Mouse (Mus musculus) heart, postnatal 14 days (tissue): ENCODE measurements around the gene Mafb. TPM values are rescaled to one million over a fixed set of nuclear protein-coding genes. Genes with fewer than 3 reads are reported as not detected.

Source experiments
- DNase-seq, 2 experiments: peaks; one replicate each; pipeline ENCODE4 v3.0.0; 2021 to 2022
- intact Hi-C: fragments of 180-260 bp; cut with DNase I; formaldehyde crosslinking; loops from one replicate; pipeline ENCODE4 v1.15.1; 2025
- total RNA-seq, 2 experiments: library from RNA; stranded (reverse); gene quantifications; 2 replicates each; pipeline ENCODE4 v1.2.3; 2021

The Mafb gene
- total RNA-seq, 2 experiments from 2014 or later = 12.1 to 13.5 TPM

DNA sequence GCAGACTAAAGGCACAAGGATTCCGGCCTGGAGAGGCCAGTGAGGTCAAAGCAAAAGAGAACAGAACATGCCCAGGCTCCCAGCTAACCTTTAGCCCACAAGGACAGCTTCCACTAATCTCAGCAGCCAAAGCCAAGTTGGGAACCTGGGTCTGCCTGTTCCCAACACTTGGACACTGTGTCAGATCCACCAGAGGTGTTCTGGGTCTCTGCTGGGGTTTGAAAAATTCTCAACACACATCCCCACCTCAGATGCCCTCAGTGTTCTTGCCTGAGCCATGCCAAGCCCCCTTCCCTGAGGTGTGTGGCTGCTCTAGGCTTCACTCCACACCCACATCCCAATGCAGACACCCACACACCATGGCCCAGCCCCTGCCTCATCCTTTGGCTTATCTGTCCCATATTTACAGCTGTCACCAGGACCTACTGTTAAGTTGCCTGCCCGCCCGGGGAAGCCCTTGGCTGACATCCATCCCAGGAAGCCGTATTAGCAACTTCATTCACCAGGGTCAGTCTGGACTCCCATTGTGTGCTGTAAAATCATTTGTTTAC is 32.7 kb downstream of the Mafb start, which contains the start of gene Gm826:
TSS of gene Gm826 (minus strand) at position 52 of the 551 bp plus-strand sequence.
- intact Hi-C loops = no loop called here
- DNase-seq = peak; percentile 52 to 63

DNA sequence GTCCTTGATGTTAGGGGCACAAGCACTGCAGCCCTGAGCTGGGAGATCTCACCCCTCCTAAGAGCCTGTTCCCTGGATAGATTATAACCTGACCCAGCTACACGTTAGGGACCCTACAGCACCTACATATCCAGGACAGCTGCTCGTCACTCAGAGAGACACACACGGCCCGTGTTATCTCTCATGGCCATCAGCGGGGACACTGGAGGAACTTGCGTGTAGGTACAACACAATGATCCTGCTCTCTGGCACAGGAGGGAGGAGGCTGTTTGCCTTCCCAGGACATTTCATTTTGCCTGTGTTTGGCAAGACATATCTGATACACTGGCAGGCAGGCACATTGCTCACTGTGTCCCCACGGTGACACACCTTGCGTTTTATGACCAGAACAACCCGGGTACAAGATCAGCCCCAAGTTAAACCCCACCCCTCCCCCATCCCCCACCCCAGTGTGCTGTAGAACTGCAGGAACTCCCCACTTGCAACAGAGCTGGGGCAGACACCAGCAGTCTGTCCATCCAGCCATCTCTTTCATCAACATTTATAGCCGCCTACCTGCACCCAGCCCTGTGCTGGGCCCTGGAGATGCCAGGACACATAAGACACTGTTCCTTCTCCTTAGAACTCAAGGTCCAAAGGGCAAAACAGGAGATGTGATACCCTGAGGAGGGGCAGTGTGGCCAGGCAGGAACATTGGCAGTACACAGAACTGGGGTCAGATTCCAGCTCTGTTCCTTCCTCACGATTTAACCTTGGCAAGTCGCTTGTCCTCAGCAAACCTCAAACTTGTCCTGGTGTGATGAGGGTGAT is 34.1 kb downstream of the Mafb start:
- intact Hi-C loops = no loop called here
- DNase-seq = no peak

DNA sequence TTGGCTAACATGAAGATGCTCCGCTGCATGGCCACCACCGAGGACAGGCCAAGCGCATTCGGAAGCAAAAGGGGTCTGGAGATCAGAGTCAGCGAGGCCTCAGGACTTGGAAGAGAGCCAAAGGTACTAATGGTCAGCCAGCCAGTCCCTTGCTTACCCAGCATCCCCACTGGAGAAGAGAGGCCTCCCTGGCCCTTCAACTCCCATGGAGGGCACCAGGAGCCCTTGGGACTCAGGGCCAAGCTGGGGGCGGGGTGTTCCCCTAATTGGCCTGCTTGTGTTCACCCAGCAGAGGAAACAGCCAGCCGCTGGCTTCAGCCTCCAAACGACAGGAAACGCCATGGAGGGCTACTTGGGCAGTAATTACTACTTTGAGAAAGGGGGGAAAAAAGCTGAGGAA is 38.0 kb downstream of the Mafb start:
- DNase-seq = no peak
- intact Hi-C loops = no loop called here

DNA sequence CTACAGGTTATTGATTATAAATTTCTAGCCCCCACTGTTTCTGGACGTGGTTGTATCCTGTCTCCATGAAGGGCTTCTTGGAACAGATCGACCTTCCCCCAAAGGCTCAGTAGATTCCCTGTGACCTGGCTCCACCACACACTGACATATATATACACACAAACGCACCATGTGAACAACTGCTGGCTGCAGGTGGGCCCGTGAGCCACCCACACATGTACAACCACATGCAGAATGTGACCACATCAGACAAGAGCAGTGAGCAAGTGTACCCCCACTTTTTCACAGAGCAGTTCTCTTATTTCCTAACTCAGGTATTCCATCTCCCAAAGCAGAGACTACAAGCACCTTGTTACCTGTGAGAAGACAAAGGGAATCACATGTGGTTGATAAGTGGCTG is 39.1 kb downstream of the Mafb start:
- no peak for DNase-seq
- intact Hi-C loops = no loop called here

DNA sequence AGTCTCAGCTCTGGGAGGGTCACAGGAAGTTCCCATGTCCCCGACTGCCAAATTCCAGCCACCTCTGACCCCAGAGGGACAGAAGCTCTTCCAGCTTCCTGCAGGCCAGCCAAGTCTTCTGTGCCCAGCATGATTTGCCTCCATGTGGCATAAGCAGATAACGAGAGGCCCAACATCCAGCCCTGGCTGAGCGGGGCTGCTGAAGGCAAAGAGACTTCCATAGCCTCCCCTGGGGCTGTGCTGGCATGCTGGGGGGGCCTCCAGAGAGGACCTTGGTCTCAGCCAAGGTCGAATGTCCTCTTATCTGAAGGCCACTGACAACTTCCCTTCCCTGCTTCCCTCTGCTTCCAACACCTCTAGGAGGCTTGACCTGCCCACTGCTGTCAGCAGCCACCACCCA is 39.7 kb downstream of the Mafb start:
- intact Hi-C loops = no loop called here
- DNase-seq = peak; percentile 43 to 62

DNA sequence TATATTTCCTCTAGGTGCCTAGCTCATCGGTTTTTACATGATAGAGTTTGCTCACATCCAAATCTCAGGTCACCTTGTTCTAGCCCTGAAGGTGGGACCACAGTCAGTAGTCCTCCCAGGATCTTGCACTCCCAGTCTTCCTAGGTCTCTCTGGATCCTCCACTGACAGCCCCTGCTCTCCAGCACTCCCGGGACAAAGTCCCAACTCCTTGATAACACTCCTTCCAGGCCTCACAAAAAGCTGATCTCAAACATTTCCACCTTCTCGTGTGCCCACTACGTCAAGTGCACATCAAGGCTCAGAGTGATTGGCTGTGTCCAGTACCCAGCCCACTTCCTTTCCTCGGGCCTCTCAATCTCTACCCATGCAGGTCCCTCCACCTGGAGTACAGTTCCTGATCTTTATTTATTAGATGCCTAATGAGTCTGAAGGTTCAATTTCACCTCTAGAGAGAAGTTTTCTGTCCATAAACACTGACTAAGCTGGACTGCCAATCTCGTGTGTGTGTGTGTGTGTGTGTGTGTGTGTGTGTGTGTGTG is 41.7 kb downstream of the Mafb start:
- no peak for DNase-seq
- intact Hi-C loops = no loop called here

DNA sequence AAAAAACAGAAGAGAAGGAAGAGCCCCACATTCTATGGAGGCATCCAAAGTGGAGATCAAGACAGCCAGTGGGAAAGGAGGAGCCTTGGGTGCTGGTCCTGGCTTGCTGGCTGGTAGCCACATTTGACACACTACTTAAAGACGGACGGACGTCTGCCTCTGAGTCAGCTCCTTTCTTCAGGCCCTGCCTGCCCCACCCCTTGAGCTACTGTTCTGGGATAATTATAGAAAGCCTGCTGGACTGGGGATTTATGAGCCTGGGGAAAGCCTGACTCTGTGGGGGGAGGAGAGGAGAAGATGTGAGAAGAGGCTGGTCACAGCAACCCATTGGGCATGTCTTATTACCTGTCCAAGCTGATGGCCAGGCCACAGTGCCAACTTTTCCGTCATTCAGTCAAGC is 45.0 kb downstream of the Mafb start:
- DNase-seq = peak in 1 of 2 experiments; percentile 13
- intact Hi-C loops = no loop called here

DNA sequence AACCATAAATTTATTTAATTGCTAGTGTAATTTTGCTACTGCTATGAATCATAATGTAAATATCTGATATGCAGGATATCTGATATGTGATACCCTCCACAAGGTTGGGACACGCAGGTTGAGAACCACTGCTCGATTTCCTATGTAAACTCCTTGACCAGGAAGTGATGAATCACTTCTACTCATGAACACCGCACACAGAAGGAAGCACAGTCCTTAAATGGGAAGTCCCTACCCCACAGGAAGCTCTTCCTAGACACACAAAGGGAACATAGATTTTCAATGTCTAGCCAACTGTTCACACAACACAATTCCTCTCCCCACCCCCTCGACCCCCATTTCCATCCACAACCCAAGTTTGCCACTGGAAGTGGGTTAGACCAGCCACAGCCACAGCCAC is 48.6 kb downstream of the Mafb start:
- intact Hi-C loops = no loop called here
- no peak for DNase-seq

Other genes starting within 250 kb of the Mafb start
- 10 to 100 TPM in 1 of 2 experiments, 1 to 10 TPM in 1; 8.8 to 11.1 TPM for gene Gm826, start 32.9 kb downstream of the Mafb start, total RNA-seq